Mouse (Mus musculus) CH12.LX (cell line): ENCODE results near the gene Usp21. TPM values are rescaled to one million over a fixed set of nuclear protein-coding genes. Genes with fewer than 3 reads are reported as not detected.

ENCODE experiments used
- DNase-seq: peaks from one replicate; pipeline ENCODE4 v3.0.0-alpha.2; 2013; ENCODE audit errors: extremely low read depth
- H3K27ac ChIP-seq: 2 replicates; pipeline ENCODE4 v1.5.1; 2012; ENCODE audit warnings: low read depth, mild to moderate bottlenecking, control low read depth, moderate library complexity; ENCODE audit not compliant: insufficient read depth
- H3K27me3 ChIP-seq: replicated peaks from 2 replicates; pipeline ENCODE3; 2012; ENCODE audit warnings: inconsistent platforms
- H3K36me3 ChIP-seq, 2 experiments: replicated peaks in 1 of 2; 2 replicates each; pipeline versions ENCODE3 to v1.6.1; 2012; ENCODE audit warnings: inconsistent platforms in 1 of 2, low read length in 1 of 2, mild to moderate bottlenecking in 1 of 2, mixed read lengths in 1 of 2, moderate library complexity in 1 of 2; ENCODE audit not compliant: control insufficient read depth in 1 of 2, insufficient read depth in 1 of 2
- H3K4me1 ChIP-seq, 2 experiments: 2 replicates each; pipeline ENCODE4 v1.6.1; 2012; ENCODE audit warnings: inconsistent platforms in 1 of 2, moderate library complexity in 1 of 2; ENCODE audit not compliant: insufficient read depth in 2 of 2, control insufficient read depth in 1 of 2
- H3K4me2 ChIP-seq: 2 replicates; pipeline ENCODE4 v1.6.1; 2012; ENCODE audit warnings: low read depth, mild to moderate bottlenecking, control low read depth; ENCODE audit not compliant: poor library complexity, insufficient read depth, severe bottlenecking
- H3K4me3 ChIP-seq, 3 experiments: fragments of 150-350 bp in 1 of 3; sonication (generic) in 1 of 3; replicated peaks in 1 of 3; 2 replicates each; pipeline versions ENCODE3 to v1.5.1; 2011 to 2012; ENCODE audit warnings: low read depth in 2 of 3, low read length in 2 of 3, mild to moderate bottlenecking in 2 of 3, moderate library complexity in 2 of 3, control low read depth in 1 of 3, improper control_type of control experiment in 1 of 3, inconsistent platforms in 1 of 3, mixed read lengths in 1 of 3; ENCODE audit not compliant: poor library complexity in 1 of 3
- H3K79me2 ChIP-seq: replicated peaks from 2 replicates; pipeline ENCODE4 v1.6.1; 2012; ENCODE audit warnings: mild to moderate bottlenecking, moderate library complexity; ENCODE audit not compliant: control insufficient read depth, poor library complexity, insufficient read depth, severe bottlenecking; ENCODE audit errors: extremely low read depth
- H3K9ac ChIP-seq: 2 replicates; pipeline ENCODE4 v1.6.1; 2012; ENCODE audit warnings: low read depth, mild to moderate bottlenecking, control low read depth, moderate library complexity; ENCODE audit not compliant: insufficient read depth
- H3K9me3 ChIP-seq: replicated peaks from 2 replicates; pipeline ENCODE3; 2012; ENCODE audit warnings: low read length, inconsistent platforms, mixed read lengths
- CHD1 ChIP-seq: IDR thresholded peaks from 2 replicates; pipeline ENCODE4 v1.6.1; 2012; ENCODE audit warnings: low read depth, low read length, improper control_type of control experiment, inconsistent platforms
- ETS1 ChIP-seq: conservative IDR thresholded peaks from 2 replicates; pipeline ENCODE4 v1.6.1; 2012; ENCODE audit warnings: low read depth, mild to moderate bottlenecking, inconsistent platforms, low read length, improper control_type of control experiment, moderate library complexity
- IRF4 ChIP-seq: IDR thresholded peaks from 2 replicates; pipeline ENCODE4 v1.6.1; 2014; ENCODE audit warnings: low read depth, mild to moderate bottlenecking, inconsistent platforms, low read length, improper control_type of control experiment
- JUND ChIP-seq: conservative IDR thresholded peaks from 2 replicates; pipeline ENCODE4 v1.6.1; 2011; ENCODE audit warnings: low read depth, low read length, improper control_type of control experiment
- MAFK ChIP-seq: IDR thresholded peaks from 2 replicates; pipeline ENCODE4 v1.6.1; 2011; ENCODE audit warnings: low read length, improper control_type of control experiment; ENCODE audit not compliant: insufficient replicate concordance
- MXI1 ChIP-seq: IDR thresholded peaks from 2 replicates; pipeline ENCODE4 v1.6.1; 2011; ENCODE audit warnings: mild to moderate bottlenecking, low read depth, low read length, improper control_type of control experiment
- NELFE ChIP-seq: IDR thresholded peaks from 2 replicates; pipeline ENCODE4 v1.6.1; 2011; ENCODE audit warnings: low read depth, low read length, improper control_type of control experiment
- PAX5 ChIP-seq: IDR thresholded peaks from 2 replicates; pipeline ENCODE4 v1.6.1; 2012; ENCODE audit warnings: low read length, inconsistent platforms, mixed read lengths
- POLR2AphosphoS2 ChIP-seq: IDR thresholded peaks from 2 replicates; pipeline ENCODE4 v1.6.1; 2011; ENCODE audit warnings: low read depth, low read length, improper control_type of control experiment
- SIN3A ChIP-seq: IDR thresholded peaks from 2 replicates; pipeline ENCODE4 v1.6.1; 2012; ENCODE audit warnings: low read length, improper control_type of control experiment, inconsistent platforms
- SMC3 ChIP-seq: IDR thresholded peaks from 2 replicates; pipeline ENCODE4 v1.6.1; 2011; ENCODE audit warnings: low read depth, low read length, improper control_type of control experiment
- TBP ChIP-seq: conservative IDR thresholded peaks from 2 replicates; pipeline ENCODE4 v1.6.1; 2011; ENCODE audit warnings: low read depth, low read length, improper control_type of control experiment
- TCF12 ChIP-seq: IDR thresholded peaks from 2 replicates; pipeline ENCODE4 v1.6.1; 2014; ENCODE audit warnings: low read depth, mild to moderate bottlenecking, inconsistent platforms, low read length, improper control_type of control experiment
- ZC3H11A ChIP-seq: IDR thresholded peaks from 2 replicates; pipeline ENCODE4 v1.6.1; 2012; ENCODE audit warnings: low read depth, mild to moderate bottlenecking, inconsistent platforms, low read length, improper control_type of control experiment
- ZNF384 ChIP-seq: IDR thresholded peaks from 2 replicates; pipeline ENCODE4 v1.6.1; 2012; ENCODE audit warnings: low read depth, low read length, improper control_type of control experiment, inconsistent platforms
- dilution Hi-C: fragments of 300-500 bp; cut with MboI; formaldehyde crosslinking; loops from 2 replicates; pipeline ENCODE4 v1.14.3; 2020; ENCODE audit warnings: low sequenced_read_pairs; ENCODE audit not compliant: extremely low pct_unique_long_range_greater_than_20kb, extremely low pct_ligation_motif_present
- in situ Hi-C: fragments of 300-500 bp; cut with MboI; formaldehyde crosslinking; loops from 3 replicates; pipeline ENCODE4 v1.14.3; 2019; ENCODE audit warnings: low sequenced_read_pairs, low pct_ligation_motif_present, low pct_unique_long_range_greater_than_20kb, mixed read lengths
- polyA plus RNA-seq: library from polyadenylated mRNA; unstranded; fragments of >175 nt; gene quantifications from 2 replicates; pipeline ENCODE4 v1.2.1, GENCODE M21; 2012; ENCODE audit warnings: low read depth; ENCODE audit not compliant: insufficient read length
- total RNA-seq, 2 experiments: library from RNA; depleted of rRNA; stranded (reverse); fragments of 300-350 nt in 1 of 2; fragments of >200 nt in 1 of 2; gene quantifications; 2 replicates each; pipeline ENCODE4 v1.2.3; 2012 to 2014

The Usp21 gene
- total and polyA plus RNA-seq, 3 experiments, result 8.5 to 37.6 (median 14.2) TPM

- H3K4me1 ChIP-seq, result peaks cover 0 to 9% of the 10 kb centered on the region in 2 experiments; a peak in 2 of 4 replicates
- H3K27me3 ChIP-seq, result no peaks in the 10 kb centered on the region
- H3K36me3 ChIP-seq, result no peaks in the 10 kb centered on the region
- H3K9me3 ChIP-seq, result no peaks in the 10 kb centered on the region
- H3K79me2 ChIP-seq, result peaks cover 3% of the 10 kb centered on the region; the same call in 1 of the 2 replicates
- H3K4me3 ChIP-seq, result no peak overlapping the region
- dilution Hi-C loops (no loop called here), in situ Hi-C loops (no loop called here)
- H3K4me2 ChIP-seq, result no peak overlapping the region
- H3K9ac ChIP-seq, result no peak overlapping the region
- DNase-seq, result no peak
- no peak for TF ChIP-seq IRF4
- TF ChIP-seq ETS1, result no peak
- TF ChIP-seq SMC3, result no peak
- TF ChIP-seq POLR2AphosphoS2, result no peak
- no peak overlapping the region for H3K27ac ChIP-seq
These were observed 10.4 kb upstream of the Usp21 start for GRCm38 (mm10) chr1:171298226-171298625.

DNA sequence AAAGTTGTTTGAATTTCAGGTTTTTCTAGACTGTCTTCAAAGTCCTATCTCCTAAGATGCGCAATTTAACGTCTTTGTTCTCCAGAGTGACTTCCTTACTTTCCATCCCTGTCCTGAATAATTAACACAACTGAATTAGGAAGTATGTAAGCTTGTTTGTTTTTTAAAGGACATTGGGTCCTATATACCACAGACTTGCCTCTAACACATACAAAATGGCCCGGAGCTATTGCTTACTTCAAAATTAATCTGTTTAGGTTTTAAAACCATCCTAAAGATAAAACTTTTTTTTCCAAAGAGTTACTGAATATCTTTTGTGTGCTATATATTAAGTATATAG, 7.2 kb upstream of the Usp21 start:
- Histone ChIP-seq H3K4me3 (peak overlapping the region; percentile 76 to 78 (median 77)), H3K36me3 (peaks cover 3 to 11% of the 10 kb centered on the region in 2 experiments), H3K27ac (no peak overlapping the region), H3K9ac (peak overlapping the region; percentile 96), H3K9me3 (no peaks in the 10 kb centered on the region), H3K27me3 (no peaks in the 10 kb centered on the region), H3K4me1 (peaks cover 0 to 17% of the 10 kb centered on the region in 2 experiments; a peak in 3 of 4 replicates), H3K79me2 (peaks cover 16% of the 10 kb centered on the region), H3K4me2 (peak overlapping the region; percentile 69; the same call in 1 of the 2 replicates)
- peak; percentile 24 for DNase-seq
- dilution Hi-C loops, result no loop called here
- no peak for TF ChIP-seq ZNF384
- no peak for TF ChIP-seq POLR2AphosphoS2
- TF ChIP-seq PAX5, result no peak
- TF ChIP-seq MXI1, result peak; percentile 22; the same call in 1 of the 2 replicates
- 0 out of 2 replicates have a peak, but pooled peaks have one; percentile 6 for TF ChIP-seq NELFE
- TF ChIP-seq MAFK, result no peak
- TF ChIP-seq JUND, result no peak
- TF ChIP-seq ZC3H11A, result no peak
- no peak for TF ChIP-seq TCF12
- no peak for TF ChIP-seq SIN3A
- TF ChIP-seq TBP, result peak; percentile 81
- TF ChIP-seq CHD1, result peak; percentile 81; the same call in 1 of the 2 replicates
- in situ Hi-C loops, result no loop called here
